Mouse (Mus musculus): ENCODE results near the gene Fbxl20. TPM values are rescaled to one million over a fixed set of nuclear protein-coding genes. Genes with fewer than 3 reads are reported as not detected.
A peak's percentile ranks its signal among the peaks of the same experiment; 100 is the strongest.

Gene Fbxl20
- polyA plus RNA-seq, 1 experiment from 2014 or later, result 13.0 TPM

DNA sequence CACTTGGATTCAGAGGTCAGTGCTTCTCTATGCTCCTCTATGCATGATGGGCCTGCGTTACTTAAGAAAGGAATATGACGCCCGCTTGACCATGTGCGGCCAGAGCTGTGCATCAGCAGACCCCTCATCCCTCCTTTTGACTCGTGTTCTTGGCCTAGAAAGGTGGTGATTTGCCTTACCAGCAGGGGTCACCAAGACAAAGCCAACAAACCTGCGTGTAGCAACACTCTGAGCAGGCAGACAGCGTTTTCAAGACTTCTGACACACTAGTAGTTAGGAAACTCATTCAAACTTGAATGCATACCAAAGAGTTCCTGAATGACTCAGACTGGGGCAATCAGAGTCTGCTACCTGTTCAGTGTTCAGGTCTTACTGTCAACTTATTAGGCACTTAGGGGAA is 63.6 kb downstream of the Fbxl20 start:
- ATAC-seq (replicated peaks; ENCODE audit: insufficient number of reproducible peaks, insufficient read depth, low FRiP score, low read depth), result no peak
- Histone ChIP-seq H3K4me3 (no peak overlapping the region), H3K9ac (no peak overlapping the region), H3K4me2 (no peak overlapping the region), H3K27ac (no peak overlapping the region), H3K4me1 (replicated peaks) (peaks cover 7% of the 10 kb centered on the region), H3K36me3 (peaks cover 24% of the 10 kb centered on the region), H3K9me3 (replicated peaks) (no peaks in the 10 kb centered on the region), H3K27me3 (no peaks in the 10 kb centered on the region)
- WGBS, result 70% methylated on average over 7 of the region's 7 CpGs

DNA sequence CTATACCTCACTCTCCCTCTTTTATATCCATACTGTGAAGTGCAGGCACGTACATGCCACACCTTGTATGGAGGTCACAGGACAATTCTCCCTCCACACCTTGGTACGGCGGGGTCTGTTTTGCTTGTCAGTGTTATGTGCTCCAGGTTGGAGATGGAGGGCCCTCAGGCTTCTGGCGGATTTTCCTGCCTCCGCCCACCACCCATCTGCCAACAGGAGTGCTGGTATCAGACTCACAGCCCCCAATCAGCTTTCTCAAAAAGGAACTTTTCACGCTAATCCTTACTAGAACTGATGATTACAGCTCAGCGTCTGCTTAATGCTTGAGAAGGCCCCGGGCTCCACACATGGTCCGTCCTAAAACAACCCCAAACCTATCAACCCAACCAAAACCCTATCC is 64.1 kb downstream of the Fbxl20 start:
- ATAC-seq (replicated peaks; ENCODE audit: insufficient number of reproducible peaks, insufficient read depth, low FRiP score, low read depth), result no peak
- Histone ChIP-seq H3K36me3 (peaks cover 19% of the 10 kb centered on the region), H3K9ac (no peak overlapping the region), H3K27ac (no peak overlapping the region), H3K4me2 (no peak overlapping the region), H3K4me3 (no peak overlapping the region), H3K4me1 (replicated peaks) (peaks cover 9% of the 10 kb centered on the region), H3K9me3 (replicated peaks) (no peaks in the 10 kb centered on the region), H3K27me3 (no peaks in the 10 kb centered on the region)
- WGBS, result 89% methylated on average over 9 of the region's 9 CpGs

DNA sequence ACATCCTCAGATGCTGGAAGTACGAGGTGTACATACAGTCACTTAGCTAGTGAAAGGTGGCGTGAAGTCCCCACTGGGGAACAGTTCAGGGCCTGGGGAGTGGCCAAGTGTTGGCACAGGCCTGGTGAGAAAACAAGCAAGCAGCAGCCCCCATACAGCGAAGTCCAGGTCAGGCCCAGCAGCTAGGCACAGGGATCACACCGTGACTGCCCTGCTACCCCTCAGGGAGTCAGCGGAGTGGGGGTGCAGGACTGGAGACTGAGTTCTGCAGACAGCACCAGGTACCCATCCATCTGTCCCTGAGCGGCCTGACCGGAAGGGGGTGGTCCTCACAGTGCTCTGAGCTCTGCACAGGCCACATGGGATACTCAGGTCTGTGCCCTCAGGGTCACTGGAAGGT is 67.5 kb downstream of the Fbxl20 start:
- ATAC-seq (replicated peaks; ENCODE audit: insufficient number of reproducible peaks, insufficient read depth, low FRiP score, low read depth), result no peak
- no peaks in the 10 kb centered on the region for H3K9me3 ChIP-seq (replicated peaks)
- H3K4me2 ChIP-seq, result no peak overlapping the region
- peaks cover 3% of the 10 kb centered on the region; the same call in 1 of the 2 replicates for H3K4me1 ChIP-seq (replicated peaks)
- no peaks in the 10 kb centered on the region for H3K36me3 ChIP-seq
- H3K4me3 ChIP-seq, result no peak overlapping the region
- H3K27ac ChIP-seq, result no peak overlapping the region
- 87% methylated on average over 7 of the region's 7 CpGs for WGBS
- H3K27me3 ChIP-seq, result no peaks in the 10 kb centered on the region
- no peak overlapping the region for H3K9ac ChIP-seq

DNA sequence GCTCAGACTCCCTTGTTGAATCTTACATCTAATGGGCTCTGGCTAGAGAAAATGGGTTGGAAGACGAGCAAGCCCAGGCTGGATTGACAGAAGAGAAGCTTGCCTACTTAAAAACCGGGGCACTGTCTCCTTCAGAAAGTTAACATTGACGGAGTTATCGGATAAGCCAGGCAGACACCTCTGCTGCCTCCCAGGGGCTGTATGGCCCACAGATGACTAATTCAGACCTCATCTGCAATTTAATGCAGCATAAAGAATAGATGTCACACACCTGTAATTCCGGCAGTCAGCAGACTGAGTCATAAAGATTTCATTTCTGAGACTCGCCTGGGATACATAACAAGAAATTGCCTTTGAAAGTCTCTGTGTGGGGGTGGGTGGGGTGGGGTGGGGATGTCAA is 69.8 kb downstream of the Fbxl20 start:
- Histone ChIP-seq H3K27me3 (no peaks in the 10 kb centered on the region), H3K9me3 (replicated peaks) (no peaks in the 10 kb centered on the region), H3K36me3 (no peaks in the 10 kb centered on the region), H3K4me3 (no peak overlapping the region), H3K4me1 (replicated peaks) (peaks cover 20% of the 10 kb centered on the region), H3K4me2 (no peak overlapping the region), H3K27ac (no peak overlapping the region), H3K9ac (no peak overlapping the region)
- no peak for ATAC-seq (replicated peaks; ENCODE audit: insufficient number of reproducible peaks, insufficient read depth, low FRiP score, low read depth)
- 79% methylated on average over 6 of the region's 6 CpGs for WGBS

DNA sequence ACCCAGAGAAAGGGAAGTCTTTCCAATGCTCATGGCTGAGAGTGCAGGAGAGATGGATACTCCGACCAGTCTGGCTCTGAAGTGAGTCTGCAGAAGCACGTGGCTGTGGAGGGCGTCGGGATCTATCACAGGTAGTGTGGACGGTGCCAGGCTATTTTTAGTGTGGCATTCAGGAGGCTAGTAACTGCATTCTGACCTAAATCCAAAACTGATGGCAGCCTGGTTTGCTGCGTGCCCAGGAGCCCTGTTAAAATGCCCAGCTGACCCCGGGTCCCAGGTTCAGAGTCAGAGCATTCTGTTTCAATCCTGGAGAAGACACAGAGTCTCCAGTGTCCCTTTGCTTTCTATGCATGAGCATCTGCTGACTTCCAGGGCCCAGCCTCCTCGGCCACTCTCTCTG is 73.1 kb downstream of the Fbxl20 start:
- ATAC-seq (replicated peaks; ENCODE audit: insufficient number of reproducible peaks, insufficient read depth, low FRiP score, low read depth), result no peak; the same call in 1 of the 2 replicates
- 49% methylated on average over 8 of the region's 8 CpGs for WGBS
- Histone ChIP-seq H3K4me3 (no peak overlapping the region), H3K27me3 (no peaks in the 10 kb centered on the region), H3K9ac (no peak overlapping the region), H3K36me3 (no peaks in the 10 kb centered on the region), H3K27ac (peak overlapping the region; percentile 15; the same call in 1 of the 2 replicates), H3K9me3 (replicated peaks) (no peaks in the 10 kb centered on the region), H3K4me1 (replicated peaks) (peaks cover 26% of the 10 kb centered on the region), H3K4me2 (no peak overlapping the region)

DNA sequence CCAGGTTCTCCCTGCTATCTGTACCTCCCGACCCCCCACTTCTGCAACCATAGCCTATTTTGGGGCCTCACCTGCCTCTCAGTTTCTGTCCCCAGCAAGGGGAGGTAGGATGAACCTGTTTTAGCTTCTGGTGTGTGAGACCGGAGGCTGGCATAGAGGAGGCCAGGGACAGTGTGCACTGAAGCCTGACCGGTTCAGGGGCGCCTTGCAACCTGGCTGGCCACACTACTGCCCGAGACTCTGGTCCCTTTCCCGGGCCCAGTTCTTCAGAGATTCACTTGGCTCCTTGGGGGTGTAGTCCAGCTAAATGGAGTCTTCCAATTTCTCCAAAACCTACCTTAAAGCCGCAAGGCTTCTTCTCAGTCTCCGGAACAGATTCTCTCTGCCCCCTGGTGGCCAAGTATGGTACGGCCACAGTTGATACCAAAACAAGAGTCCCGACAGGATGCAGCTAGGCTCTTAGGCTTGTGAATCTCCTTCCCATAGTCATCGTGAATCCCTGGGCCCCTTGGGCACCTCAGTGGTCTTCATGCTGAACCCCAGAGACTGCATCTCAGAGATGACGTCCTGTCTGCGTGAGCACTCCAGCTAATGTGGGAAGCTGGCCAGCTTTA is 74.9 kb downstream of the Fbxl20 start:
- H3K36me3 ChIP-seq, result no peaks in the 10 kb centered on the region
- H3K4me1 ChIP-seq (replicated peaks), result peaks cover 23% of the 10 kb centered on the region
- H3K9me3 ChIP-seq (replicated peaks), result no peaks in the 10 kb centered on the region
- peak; percentile 39 for ATAC-seq (replicated peaks; ENCODE audit: insufficient number of reproducible peaks, insufficient read depth, low FRiP score, low read depth)
- H3K9ac ChIP-seq, result peak overlapping the region; percentile 51
- peak overlapping the region; percentile 71 for H3K27ac ChIP-seq
- peak overlapping the region; percentile 17 for H3K4me3 ChIP-seq
- WGBS, result 17% methylated on average over 13 of the region's 13 CpGs
- H3K4me2 ChIP-seq, result peak overlapping the region; percentile 43
- H3K27me3 ChIP-seq, result no peaks in the 10 kb centered on the region

DNA sequence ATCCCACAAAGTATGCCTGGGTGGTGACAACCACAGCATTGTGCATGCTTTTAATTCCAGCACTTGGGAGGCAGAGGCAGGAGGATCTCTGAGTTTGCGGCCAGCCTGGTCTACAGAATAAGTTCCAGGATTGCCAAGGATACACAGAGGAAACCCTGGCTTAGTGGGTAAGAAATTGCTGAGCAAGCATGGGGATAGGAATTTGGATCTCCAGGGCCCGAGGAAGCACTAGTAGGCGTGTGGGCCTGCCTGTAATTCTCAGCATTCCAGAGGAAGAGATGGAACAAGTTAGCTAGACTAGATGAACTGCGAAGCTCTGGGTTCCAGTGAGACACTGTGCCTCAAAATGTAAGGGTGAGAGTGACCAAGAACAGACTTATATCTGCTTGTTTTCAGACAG is 76.8 kb downstream of the Fbxl20 start:
- WGBS, result 74% methylated on average over 4 of the region's 4 CpGs
- no peak overlapping the region for H3K27ac ChIP-seq
- no peaks in the 10 kb centered on the region for H3K27me3 ChIP-seq
- H3K4me3 ChIP-seq, result no peak overlapping the region
- no peak overlapping the region for H3K9ac ChIP-seq
- H3K36me3 ChIP-seq, result no peaks in the 10 kb centered on the region
- peaks cover 23% of the 10 kb centered on the region for H3K4me1 ChIP-seq (replicated peaks)
- no peak overlapping the region for H3K4me2 ChIP-seq
- ATAC-seq (replicated peaks; ENCODE audit: insufficient number of reproducible peaks, insufficient read depth, low FRiP score, low read depth), result no peak
- no peaks in the 10 kb centered on the region for H3K9me3 ChIP-seq (replicated peaks)

DNA sequence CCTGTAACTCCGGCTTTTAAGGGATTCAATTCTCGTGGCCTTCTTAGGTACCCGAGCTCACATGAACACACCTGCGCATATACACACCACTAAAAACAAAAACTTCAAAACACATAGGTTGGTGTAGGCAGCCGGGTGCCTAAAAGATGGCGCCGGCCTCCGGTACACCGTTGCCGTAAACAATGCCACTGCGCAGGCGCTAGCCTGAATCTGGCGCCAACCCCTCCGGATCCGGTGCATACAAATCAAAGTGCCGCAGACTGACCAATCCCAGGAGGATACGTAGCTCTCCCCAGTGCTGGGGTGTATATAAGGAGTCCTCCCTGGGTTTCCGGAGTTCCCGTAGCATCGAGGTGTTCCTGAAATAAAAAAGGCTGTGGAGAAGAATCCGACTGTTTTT is 82.9 kb downstream of the Fbxl20 start:
- WGBS, result 90% methylated on average over 21 of the region's 21 CpGs
- H3K27me3 ChIP-seq, result no peaks in the 10 kb centered on the region
- 0 out of 2 replicates have a peak, but pooled peaks cover 5% of the 10 kb centered on the region for H3K4me1 ChIP-seq (replicated peaks)
- no peak overlapping the region for H3K27ac ChIP-seq
- no peaks in the 10 kb centered on the region for H3K9me3 ChIP-seq (replicated peaks)
- no peaks in the 10 kb centered on the region for H3K36me3 ChIP-seq
- no peak for ATAC-seq (replicated peaks; ENCODE audit: insufficient number of reproducible peaks, insufficient read depth, low FRiP score, low read depth)
- H3K9ac ChIP-seq, result no peak overlapping the region
- no peak overlapping the region for H3K4me3 ChIP-seq
- no peak overlapping the region for H3K4me2 ChIP-seq

DNA sequence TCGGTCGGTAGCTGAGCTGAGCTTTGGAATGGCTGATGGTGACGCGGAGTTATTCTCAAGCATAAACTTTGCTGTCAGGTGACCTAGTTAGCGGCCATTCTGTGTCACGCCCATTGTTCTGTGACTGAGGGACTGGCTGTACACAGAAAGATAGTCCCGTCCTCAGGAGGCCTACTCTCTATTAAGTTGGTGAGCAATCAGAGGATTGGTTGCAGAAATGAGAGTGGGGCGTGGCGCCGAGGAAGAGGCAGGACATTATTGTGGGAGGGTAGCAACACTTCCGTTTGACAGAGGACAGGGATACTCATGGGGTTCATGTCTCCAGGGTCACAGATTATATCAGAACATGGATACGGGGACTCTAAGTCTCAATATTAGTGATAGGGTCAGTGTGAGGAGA is 84.0 kb downstream of the Fbxl20 start:
- Histone ChIP-seq H3K9ac (no peak overlapping the region), H3K27ac (no peak overlapping the region), H3K36me3 (no peaks in the 10 kb centered on the region), H3K4me3 (no peak overlapping the region), H3K4me1 (replicated peaks) (0 out of 2 replicates have a peak, but pooled peaks cover 9% of the 10 kb centered on the region), H3K4me2 (no peak overlapping the region), H3K9me3 (replicated peaks) (no peaks in the 10 kb centered on the region), H3K27me3 (no peaks in the 10 kb centered on the region)
- ATAC-seq (replicated peaks; ENCODE audit: insufficient number of reproducible peaks, insufficient read depth, low FRiP score, low read depth), result no peak; the same call in 1 of the 2 replicates
- WGBS, result 87% methylated on average over 12 of the region's 12 CpGs

DNA sequence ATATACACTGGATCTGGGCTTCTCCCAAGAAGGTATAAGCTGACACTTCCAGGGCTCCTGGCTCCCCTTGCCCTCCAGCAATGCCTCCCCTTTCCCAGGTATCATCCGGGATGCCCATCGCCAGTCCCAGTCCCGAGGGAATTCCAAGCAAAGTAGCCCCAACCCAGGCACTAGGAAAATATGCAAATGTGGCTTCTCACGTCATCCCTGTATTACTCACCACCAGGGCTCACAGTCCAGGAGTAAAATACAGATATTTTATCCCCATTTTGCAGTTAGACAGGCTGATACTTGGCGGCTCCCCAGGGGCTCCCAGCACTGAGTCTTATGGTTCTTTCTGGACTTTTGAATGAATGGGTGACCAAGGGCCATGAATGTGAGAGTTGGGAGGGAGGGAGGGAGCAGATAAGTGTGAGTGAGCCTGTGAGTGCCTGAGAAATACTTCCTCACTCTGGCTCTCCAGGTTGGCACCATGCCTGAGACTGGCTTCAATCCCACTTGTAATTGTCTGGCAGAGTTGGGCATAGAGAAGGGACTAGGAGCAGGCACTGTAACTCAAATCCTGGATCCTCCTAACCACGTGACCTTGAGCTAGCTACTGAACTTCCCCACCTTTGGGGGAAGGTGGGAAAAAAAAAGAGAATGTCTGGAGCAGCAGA is 88.2 kb downstream of the Fbxl20 start:
- 0 out of 2 replicates have a peak, but pooled peaks cover 2% of the 10 kb centered on the region for H3K27me3 ChIP-seq
- H3K27ac ChIP-seq, result no peak overlapping the region
- no peak overlapping the region for H3K4me3 ChIP-seq
- no peak for ATAC-seq (replicated peaks; ENCODE audit: insufficient number of reproducible peaks, insufficient read depth, low FRiP score, low read depth)
- H3K9me3 ChIP-seq (replicated peaks), result no peaks in the 10 kb centered on the region
- H3K4me1 ChIP-seq (replicated peaks), result peaks cover 15% of the 10 kb centered on the region
- no peak overlapping the region for H3K9ac ChIP-seq
- H3K36me3 ChIP-seq, result no peaks in the 10 kb centered on the region
- 38% methylated on average over 6 of the region's 6 CpGs for WGBS
- H3K4me2 ChIP-seq, result no peak overlapping the region

DNA sequence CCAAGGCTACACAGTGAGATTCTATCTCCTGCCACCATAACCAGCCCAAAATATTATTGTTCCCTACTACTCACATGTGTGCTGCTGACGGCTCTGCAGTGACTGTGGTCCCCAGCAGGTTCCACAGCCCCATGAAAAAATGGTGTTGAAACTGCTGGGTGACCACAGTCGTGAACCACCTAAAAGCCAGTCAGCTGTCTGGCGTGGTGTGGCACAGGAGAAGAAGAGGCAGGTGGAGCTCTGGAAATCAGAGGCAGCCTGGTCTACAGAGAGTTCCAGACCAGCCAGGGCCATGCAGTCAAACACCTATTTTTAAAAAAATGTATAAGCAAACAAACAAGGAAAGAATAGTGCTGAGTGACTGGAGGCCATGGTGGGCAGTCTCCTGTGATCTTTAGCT is 88.8 kb downstream of the Fbxl20 start:
- no peak for ATAC-seq (replicated peaks; ENCODE audit: insufficient number of reproducible peaks, insufficient read depth, low FRiP score, low read depth)
- WGBS, result 81% methylated on average over 3 of the region's 3 CpGs
- H3K27ac ChIP-seq, result no peak overlapping the region

More for the DNA sequence above, 88.8 kb downstream of the Fbxl20 start:
- H3K9ac ChIP-seq, result no peak overlapping the region
- no peaks in the 10 kb centered on the region for H3K36me3 ChIP-seq
- H3K9me3 ChIP-seq (replicated peaks), result no peaks in the 10 kb centered on the region
- H3K4me3 ChIP-seq, result no peak overlapping the region
- H3K4me2 ChIP-seq, result no peak overlapping the region
- peaks cover 17% of the 10 kb centered on the region for H3K4me1 ChIP-seq (replicated peaks)
- 0 out of 2 replicates have a peak, but pooled peaks cover 2% of the 10 kb centered on the region for H3K27me3 ChIP-seq
